Mouse (Mus musculus) stomach, postnatal 0 days (tissue): Measurements from ENCODE around the gene Tma7. TPM values are rescaled to one million over a fixed set of nuclear protein-coding genes. Genes with fewer than 3 reads are reported as not detected.

ENCODE experiments used
- ATAC-seq: fragments of 200-750 bp; cut with Nextera tagmentation; 2 replicates; pipeline ENCODE4 v1.8.0; 2017; ENCODE audit not compliant: low FRiP score, low TSS enrichment
- DNase-seq: peaks from one replicate; pipeline ENCODE4 v3.0.0-alpha.2; 2016; ENCODE audit warnings: low spot score
- H3K27ac ChIP-seq: fragments of 300-500 bp; sonication (generic); replicated peaks from 2 replicates; pipeline ENCODE4 v1.5.1; 2014; ENCODE audit warnings: mild to moderate bottlenecking, control low read depth
- H3K27me3 ChIP-seq: fragments of 300-500 bp; sonication (generic); 2 replicates; pipeline ENCODE4 v1.6.1; 2014; ENCODE audit warnings: low read length; ENCODE audit not compliant: control insufficient read depth, insufficient read depth
- H3K36me3 ChIP-seq: fragments of 300-500 bp; sonication (generic); 2 replicates; pipeline ENCODE4 v1.6.1; 2014; ENCODE audit warnings: low read length, mixed read lengths; ENCODE audit not compliant: control insufficient read depth, insufficient read depth
- H3K4me1 ChIP-seq: fragments of 300-500 bp; sonication (generic); replicated peaks from 2 replicates; pipeline ENCODE4 v1.6.1; 2014; ENCODE audit warnings: antibody characterized with exemption; ENCODE audit not compliant: control insufficient read depth, insufficient read depth
- H3K4me2 ChIP-seq: fragments of 300-500 bp; sonication (generic); replicated peaks from 2 replicates; pipeline ENCODE4 v1.6.1; 2014; ENCODE audit warnings: low read depth, mild to moderate bottlenecking, control low read depth, moderate library complexity
- H3K4me3 ChIP-seq: fragments of 300-500 bp; sonication (generic); 2 replicates; pipeline ENCODE4 v1.5.1; 2014; ENCODE audit warnings: low read depth, low read length, control low read depth
- H3K9ac ChIP-seq: fragments of 300-500 bp; sonication (generic); 2 replicates; pipeline ENCODE4 v1.6.1; 2014; ENCODE audit warnings: mild to moderate bottlenecking, low read length, control low read depth, mixed read lengths
- H3K9me3 ChIP-seq: fragments of 300-500 bp; sonication (generic); 2 replicates; pipeline ENCODE4 v1.6.1; 2016; ENCODE audit warnings: low read length; ENCODE audit not compliant: control insufficient read depth
- CTCF ChIP-seq: IDR thresholded peaks from 2 replicates; pipeline ENCODE4 v1.5.1; 2016; ENCODE audit warnings: antibody characterized with exemption, low read depth, mild to moderate bottlenecking, moderate library complexity
- EP300 ChIP-seq: optimal IDR thresholded peaks from 2 replicates; pipeline ENCODE3; 2016; ENCODE audit warnings: antibody characterized with exemption
- WGBS: fragments of 180-500 bp; shearing (Covaris S2); extraction: QIAGEN DNeasy Blood & Tissue Kit; methylation state at CpG from one replicate; pipeline ENCODE4 v1.1.7; 2014; 5-methylcytosine and 5-hydroxymethylcytosine counted together
- polyA plus RNA-seq: library from polyadenylated mRNA; unstranded; fragments of >200 nt; fragmentation: Nextera tagmentation; extraction: Ambion mirVana; gene quantifications from 2 replicates; pipeline ENCODE4 v1.2.1, GENCODE M21; 2015

Tma7 gene
- polyA plus RNA-seq, 1 experiment from 2014 or later = 424 TPM

DNA sequence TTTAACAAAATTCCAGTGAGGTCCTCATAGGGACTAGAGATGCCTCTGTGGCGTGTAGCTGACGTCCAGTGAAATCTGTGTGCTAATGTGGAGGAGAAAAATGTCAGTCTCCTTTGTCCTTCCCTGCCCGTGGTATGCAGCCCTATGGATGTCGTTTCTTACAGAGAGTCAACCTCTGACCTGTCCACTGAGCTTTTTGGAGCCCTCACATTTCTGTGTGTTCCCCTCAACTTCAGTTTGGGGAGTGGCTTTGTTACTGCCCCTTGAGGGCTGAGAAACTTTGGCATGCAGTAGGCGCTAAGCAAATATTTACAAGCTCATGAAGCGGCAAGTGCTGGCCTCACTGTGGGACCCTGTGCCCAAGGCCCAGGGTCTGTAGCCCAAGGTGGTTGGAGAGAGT lies 14.9 kb upstream of the Tma7 start:
- peak overlapping the region; percentile 69 for H3K4me3 ChIP-seq
- peaks cover 20% of the 10 kb centered on the region for H3K4me1 ChIP-seq
- H3K27me3 ChIP-seq = no peaks in the 10 kb centered on the region
- peak overlapping the region; percentile 27; the same call in 1 of the 2 replicates for H3K9ac ChIP-seq
- H3K27ac ChIP-seq = peak overlapping the region; percentile 96
- TF ChIP-seq EP300 (no peak), CTCF (no peak)
- 16% methylated on average over 6 of the region's 6 CpGs for WGBS
- ATAC-seq (no peak), DNase-seq (no peak)
- no peaks in the 10 kb centered on the region for H3K36me3 ChIP-seq
- peak overlapping the region; percentile 84 for H3K4me2 ChIP-seq
- no peaks in the 10 kb centered on the region for H3K9me3 ChIP-seq

DNA sequence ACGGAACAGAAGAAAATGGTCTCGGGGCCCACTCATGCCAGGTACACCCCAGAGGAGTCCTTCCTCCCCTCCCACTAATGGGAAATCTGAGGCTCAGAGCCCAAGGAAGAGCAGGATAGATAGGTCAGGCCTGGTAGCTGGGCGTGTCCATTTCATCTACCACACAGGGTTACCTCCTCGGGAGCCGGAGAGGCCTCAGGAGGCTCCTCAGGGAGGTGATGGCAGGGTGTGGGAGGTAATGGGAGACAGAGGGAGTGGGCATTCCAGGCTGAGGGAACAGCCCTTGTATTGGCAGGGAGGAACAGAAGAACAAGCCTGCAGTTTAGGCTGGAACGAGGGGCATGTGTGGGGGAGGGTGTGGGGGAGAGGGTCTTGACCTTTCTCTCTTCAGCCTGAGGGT lies 14.5 kb upstream of the Tma7 start:
- TF ChIP-seq CTCF (no peak), EP300 (no peak)
- 30% methylated on average over 6 of the region's 6 CpGs for WGBS

DNA sequence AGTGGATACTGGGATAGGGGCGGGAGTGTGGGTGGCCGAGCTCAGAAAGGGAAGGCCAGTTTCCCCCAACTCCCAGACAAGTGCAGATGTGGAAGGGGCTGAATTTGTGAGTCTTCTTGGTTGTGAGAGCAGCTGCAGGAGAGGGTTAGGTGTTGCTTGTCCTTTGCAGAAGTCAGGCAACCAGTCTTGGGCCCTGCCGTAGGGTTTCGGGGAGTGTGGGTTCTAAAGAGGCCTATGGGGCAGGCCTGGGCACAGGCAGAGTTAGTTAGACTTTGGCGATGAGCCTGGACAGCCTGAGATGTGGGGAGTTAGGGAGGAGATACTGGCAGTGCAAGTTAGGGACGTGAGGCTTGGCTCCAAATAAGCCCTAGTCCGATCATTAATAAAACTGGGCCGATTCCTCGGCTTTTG lies 13.9 kb upstream of the Tma7 start:
- Histone ChIP-seq H3K4me1 (peaks cover 20% of the 10 kb centered on the region), H3K9ac (peak overlapping the region; percentile 85), H3K36me3 (no peaks in the 10 kb centered on the region), H3K4me2 (peak overlapping the region; percentile 84), H3K27me3 (no peaks in the 10 kb centered on the region), H3K9me3 (no peaks in the 10 kb centered on the region), H3K4me3 (peak overlapping the region; percentile 69), H3K27ac (peak overlapping the region; percentile 96)
- DNase-seq (no peak), ATAC-seq (no peak)
- TF ChIP-seq EP300 (no peak), CTCF (no peak)
- WGBS = 16% methylated on average over 9 of the region's 9 CpGs

More for the DNA sequence above, 14.5 kb upstream of the Tma7 start:
- H3K4me2 ChIP-seq = peak overlapping the region; percentile 84
- H3K27me3 ChIP-seq = no peaks in the 10 kb centered on the region
- no peak for ATAC-seq
- H3K36me3 ChIP-seq = no peaks in the 10 kb centered on the region
- H3K4me1 ChIP-seq = peaks cover 20% of the 10 kb centered on the region
- H3K9ac ChIP-seq = peak overlapping the region; percentile 85; the same call in 1 of the 2 replicates
- DNase-seq = peak; percentile 34
- H3K4me3 ChIP-seq = peak overlapping the region; percentile 69
- H3K9me3 ChIP-seq = no peaks in the 10 kb centered on the region
- peak overlapping the region; percentile 96 for H3K27ac ChIP-seq

DNA sequence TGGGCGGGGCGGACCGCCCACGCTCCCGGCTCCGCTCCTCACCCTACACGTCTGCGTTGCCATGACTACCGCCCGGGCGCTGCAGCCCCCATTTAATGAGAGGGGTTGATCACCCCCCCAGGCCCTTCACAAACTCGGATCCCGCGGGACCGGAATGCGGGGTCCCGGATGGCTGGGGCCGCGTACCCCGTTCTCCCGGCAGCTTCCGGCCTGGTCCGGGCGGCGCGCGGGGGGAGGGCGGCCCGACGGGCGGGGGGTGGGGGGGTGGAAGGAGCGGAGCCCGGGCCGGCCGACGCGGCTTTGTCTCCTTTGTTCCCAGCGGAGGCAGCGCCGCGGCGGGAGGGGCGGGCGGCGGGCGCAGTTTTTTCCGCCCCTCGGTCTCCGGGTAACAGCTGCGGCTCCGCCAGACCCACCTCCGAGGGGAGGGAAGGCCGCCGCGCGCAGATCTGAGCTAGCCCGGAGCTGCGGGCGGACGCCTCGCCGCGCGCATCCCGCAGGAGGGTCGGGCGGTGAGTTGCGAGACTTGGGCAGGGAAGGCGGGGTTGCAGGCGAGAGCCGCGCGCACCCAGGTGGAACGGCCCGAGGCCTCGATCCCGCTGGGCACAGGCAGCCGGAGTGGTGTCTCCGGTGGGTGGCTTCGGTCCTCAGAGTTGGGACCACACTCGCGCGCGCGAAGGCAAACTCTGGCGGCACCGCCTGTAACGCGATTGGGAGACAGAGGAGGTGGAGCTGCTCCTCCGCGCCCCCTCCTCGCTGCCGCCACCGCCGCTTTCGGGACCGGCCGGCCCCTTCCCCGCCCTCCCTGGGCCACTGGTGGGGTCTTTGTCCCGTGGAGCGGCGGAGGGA lies 13.0 kb upstream of the Tma7 start, which contains the start of gene Plxnb1:
Plxnb1 (plus strand) TSS at position 253 of the 846 bp plus-strand sequence.
- WGBS = under 1% methylated on average over 92 of the region's 102 CpGs
- peak within 1 kb of the TSS; percentile 84 for H3K4me2 ChIP-seq
- peak; percentile 77 for DNase-seq
- peaks cover 20% of the 10 kb centered on the region for H3K4me1 ChIP-seq
- H3K27me3 ChIP-seq = no peaks in the 10 kb centered on the region
- H3K9ac ChIP-seq = peak within 1 kb of the TSS; percentile 85
- peak within 1 kb of the TSS; percentile 96 for H3K27ac ChIP-seq
- H3K4me3 ChIP-seq = peak within 1 kb of the TSS; percentile 69
- H3K36me3 ChIP-seq = no peaks in the 10 kb centered on the region
- peak; percentile 58 for ATAC-seq
- TF ChIP-seq EP300 (no peak), CTCF (no peak)
- H3K9me3 ChIP-seq = no peaks in the 10 kb centered on the region

DNA sequence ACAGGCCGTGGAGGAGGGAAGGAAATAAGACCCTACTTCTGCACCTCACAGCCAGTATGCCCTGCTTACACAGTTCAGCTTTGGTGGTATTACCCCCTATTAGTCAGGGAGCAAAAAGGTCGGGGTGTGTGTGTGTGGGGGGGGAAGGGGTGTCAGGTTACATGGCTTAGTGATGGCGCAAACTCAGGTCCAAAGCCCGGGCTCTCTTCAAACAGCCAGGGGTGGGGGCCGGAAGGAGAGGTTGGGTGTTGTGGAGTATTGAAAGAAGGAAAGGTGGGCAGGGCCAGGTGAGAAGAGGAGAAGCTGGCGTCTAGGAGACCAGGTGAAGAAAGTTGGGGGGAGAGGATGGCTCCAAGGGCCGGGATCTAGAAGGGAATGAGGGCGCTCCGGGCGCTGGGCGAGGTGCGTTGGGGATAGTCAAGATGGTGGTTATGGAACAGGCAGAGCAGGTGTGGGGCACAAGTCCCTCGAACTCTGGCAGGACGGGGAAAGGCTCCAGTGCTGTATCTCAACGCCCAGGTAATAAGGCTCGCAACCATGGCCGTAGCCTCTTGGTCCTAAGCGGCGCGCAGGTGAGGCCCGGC lies 12.3 kb upstream of the Tma7 start:
- Histone ChIP-seq H3K4me1 (peaks cover 20% of the 10 kb centered on the region), H3K36me3 (no peaks in the 10 kb centered on the region), H3K27ac (peak overlapping the region; percentile 96), H3K9ac (peak overlapping the region; percentile 85), H3K4me2 (peak overlapping the region; percentile 84), H3K27me3 (no peaks in the 10 kb centered on the region), H3K4me3 (peak overlapping the region; percentile 69), H3K9me3 (no peaks in the 10 kb centered on the region)
- peak; percentile 49 for ATAC-seq
- DNase-seq = peak; percentile 81
- WGBS = 5% methylated on average over 21 of the region's 21 CpGs
- TF ChIP-seq EP300 (peak; percentile 48), CTCF (no peak)
